Mouse (Mus musculus): ENCODE measurements around the gene Zfp866. TPM values are rescaled to one million over a fixed set of nuclear protein-coding genes. Genes with fewer than 3 reads are reported as not detected.

Gene Zfp866
- polyA plus RNA-seq, 1 experiment = 20.3 TPM

GRCm38 (mm10) chr8:69809820-69810219 lies 18.8 kb upstream of the Zfp866 start:
- no peaks in the 10 kb centered on the region for H3K4me1 ChIP-seq (ENCODE audit: control insufficient read depth, insufficient read depth, low read length)
- TF ChIP-seq CTCF (IDR thresholded peaks at IDR 0.05; ENCODE audit: extremely low read depth, insufficient read depth, low read length) = no peak
- no peak for TF ChIP-seq POLR2A (IDR thresholded peaks at IDR 0.05; ENCODE audit: extremely low read depth, insufficient read depth, low read length)
- H3K4me3 ChIP-seq (ENCODE audit: insufficient read depth, low read length) = no peak overlapping the region
- H3K27ac ChIP-seq (ENCODE audit: insufficient read depth, low read length) = no peak overlapping the region

- no peak for TF ChIP-seq CTCF (IDR thresholded peaks at IDR 0.05; ENCODE audit: extremely low read depth, insufficient read depth, low read length)
- TF ChIP-seq POLR2A (IDR thresholded peaks at IDR 0.05; ENCODE audit: extremely low read depth, insufficient read depth, low read length) = no peak
Measured at GRCm38 (mm10) chr8:69808864-69809403, 18.0 kb upstream of the Zfp866 start.

GRCm38 (mm10) chr8:69808094-69808863 lies 17.3 kb upstream of the Zfp866 start, which contains the start of gene Gmip:
TSS of gene Gmip (plus strand) at chr8:69808679.
- Histone ChIP-seq H3K4me3 (ENCODE audit: insufficient read depth, low read length) (peak within 1 kb of the TSS; percentile 31), H3K27ac (ENCODE audit: insufficient read depth, low read length) (no peak within 1 kb of the TSS), H3K4me1 (ENCODE audit: control insufficient read depth, insufficient read depth, low read length) (no peaks in the 10 kb centered on the region)
- TF ChIP-seq POLR2A (IDR thresholded peaks at IDR 0.05; ENCODE audit: extremely low read depth, insufficient read depth, low read length) (no peak; the same call in 1 of the 2 replicates), CTCF (IDR thresholded peaks at IDR 0.05; ENCODE audit: extremely low read depth, insufficient read depth, low read length) (no peak)

More at GRCm38 (mm10) chr8:69808864-69809403, 18.0 kb upstream of the Zfp866 start:
- Histone ChIP-seq H3K27ac (ENCODE audit: insufficient read depth, low read length) (no peak overlapping the region), H3K4me1 (ENCODE audit: control insufficient read depth, insufficient read depth, low read length) (no peaks in the 10 kb centered on the region), H3K4me3 (ENCODE audit: insufficient read depth, low read length) (peak overlapping the region; percentile 31)

GRCm38 (mm10) chr8:69807236-69807635 lies 16.3 kb upstream of the Zfp866 start:
- H3K4me1 ChIP-seq (ENCODE audit: control insufficient read depth, insufficient read depth, low read length) = no peaks in the 10 kb centered on the region
- no peak overlapping the region for H3K27ac ChIP-seq (ENCODE audit: insufficient read depth, low read length)
- H3K4me3 ChIP-seq (ENCODE audit: insufficient read depth, low read length) = no peak overlapping the region
- TF ChIP-seq POLR2A (IDR thresholded peaks at IDR 0.05; ENCODE audit: extremely low read depth, insufficient read depth, low read length) (no peak), CTCF (IDR thresholded peaks at IDR 0.05; ENCODE audit: extremely low read depth, insufficient read depth, low read length) (no peak)

- no peak overlapping the region for H3K27ac ChIP-seq (ENCODE audit: insufficient read depth, low read length)
- TF ChIP-seq POLR2A (IDR thresholded peaks at IDR 0.05; ENCODE audit: extremely low read depth, insufficient read depth, low read length) = no peak
- TF ChIP-seq CTCF (IDR thresholded peaks at IDR 0.05; ENCODE audit: extremely low read depth, insufficient read depth, low read length) = no peak
- no peaks in the 10 kb centered on the region for H3K4me1 ChIP-seq (ENCODE audit: control insufficient read depth, insufficient read depth, low read length)
- no peak overlapping the region for H3K4me3 ChIP-seq (ENCODE audit: insufficient read depth, low read length)
Measured at GRCm38 (mm10) chr8:69805491-69805890, 14.5 kb upstream of the Zfp866 start.

- Histone ChIP-seq H3K4me3 (ENCODE audit: insufficient read depth, low read length) (no peak overlapping the region), H3K27ac (ENCODE audit: insufficient read depth, low read length) (no peak overlapping the region), H3K4me1 (ENCODE audit: control insufficient read depth, insufficient read depth, low read length) (no peaks in the 10 kb centered on the region)
- TF ChIP-seq CTCF (IDR thresholded peaks at IDR 0.05; ENCODE audit: extremely low read depth, insufficient read depth, low read length) = no peak
- TF ChIP-seq POLR2A (IDR thresholded peaks at IDR 0.05; ENCODE audit: extremely low read depth, insufficient read depth, low read length) = no peak
Measured at GRCm38 (mm10) chr8:69805086-69805485, 14.1 kb upstream of the Zfp866 start.

- no peak for TF ChIP-seq CTCF (IDR thresholded peaks at IDR 0.05; ENCODE audit: extremely low read depth, insufficient read depth, low read length)
- no peak for TF ChIP-seq POLR2A (IDR thresholded peaks at IDR 0.05; ENCODE audit: extremely low read depth, insufficient read depth, low read length)
- Histone ChIP-seq H3K4me3 (ENCODE audit: insufficient read depth, low read length) (no peak overlapping the region), H3K27ac (ENCODE audit: insufficient read depth, low read length) (no peak overlapping the region), H3K4me1 (ENCODE audit: control insufficient read depth, insufficient read depth, low read length) (no peaks in the 10 kb centered on the region)
Measured at GRCm38 (mm10) chr8:69804537-69804936, 13.6 kb upstream of the Zfp866 start.

DNA sequence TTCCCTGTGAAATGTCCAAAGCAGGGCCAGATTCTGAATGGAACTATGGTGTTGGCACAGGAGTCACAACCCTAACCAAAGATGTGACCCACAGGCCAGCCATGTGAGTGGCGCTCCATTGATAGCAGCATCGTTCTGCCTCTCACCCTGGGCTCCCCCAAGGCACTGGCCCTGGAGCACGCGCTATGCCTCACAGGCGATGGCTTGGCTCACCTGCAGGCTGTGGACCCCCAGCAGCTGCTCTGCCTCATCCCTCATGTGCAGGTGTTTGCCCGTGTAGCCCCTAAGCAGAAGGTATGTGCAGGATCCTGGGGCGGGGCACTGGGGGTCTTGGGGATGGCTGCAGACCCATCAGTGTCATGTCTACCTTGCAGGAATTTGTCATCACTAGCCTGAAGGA lies 12.4 kb upstream of the Zfp866 start:
- Histone ChIP-seq H3K27ac (ENCODE audit: insufficient read depth, low read length) (no peak overlapping the region), H3K4me3 (ENCODE audit: insufficient read depth, low read length) (no peak overlapping the region), H3K4me1 (ENCODE audit: control insufficient read depth, insufficient read depth, low read length) (no peaks in the 10 kb centered on the region)
- no peak for TF ChIP-seq CTCF (IDR thresholded peaks at IDR 0.05; ENCODE audit: extremely low read depth, insufficient read depth, low read length)

DNA sequence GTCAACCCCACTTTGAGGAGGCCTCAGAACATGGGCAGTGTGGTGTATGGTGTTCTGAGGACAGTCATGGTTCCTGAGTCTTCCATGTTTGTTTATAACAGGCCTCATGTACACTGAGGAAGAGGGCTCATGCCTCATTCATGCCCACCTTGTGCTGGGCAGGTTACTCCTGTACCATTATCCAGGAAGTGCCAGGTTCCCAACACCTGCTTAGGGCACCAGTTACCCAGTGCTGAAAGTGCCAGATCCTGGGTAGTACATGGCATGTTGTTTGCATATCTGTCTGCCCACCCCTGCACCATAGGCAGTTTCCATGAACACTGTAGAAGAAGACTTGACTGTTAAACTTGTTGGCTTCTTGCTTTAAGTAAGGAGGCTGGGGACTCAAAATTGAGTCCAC lies 11.2 kb upstream of the Zfp866 start:
- no peak overlapping the region for H3K27ac ChIP-seq (ENCODE audit: insufficient read depth, low read length)
- H3K4me3 ChIP-seq (ENCODE audit: insufficient read depth, low read length) = no peak overlapping the region
- no peaks in the 10 kb centered on the region for H3K4me1 ChIP-seq (ENCODE audit: control insufficient read depth, insufficient read depth, low read length)
- no peak for TF ChIP-seq CTCF (IDR thresholded peaks at IDR 0.05; ENCODE audit: extremely low read depth, insufficient read depth, low read length)

DNA sequence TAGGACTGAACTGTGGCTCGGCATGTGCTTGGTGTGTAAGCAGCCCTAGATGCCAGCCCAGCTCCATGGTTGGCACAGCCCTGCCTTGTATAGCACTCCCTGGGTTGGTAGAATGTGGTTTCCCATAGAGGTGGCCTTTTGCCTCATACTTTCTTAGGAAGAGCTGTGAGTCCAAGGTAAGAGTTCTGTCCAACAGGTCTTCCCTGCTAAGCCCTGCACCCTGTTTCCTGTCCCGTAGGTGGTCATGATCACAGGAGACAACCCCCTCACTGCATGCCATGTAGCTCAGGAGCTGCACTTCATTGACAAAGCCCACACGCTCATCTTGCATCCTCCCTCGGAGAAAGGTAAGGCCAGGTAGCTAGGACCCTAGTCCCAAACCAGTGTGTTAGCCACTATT lies 10.8 kb upstream of the Zfp866 start:
- Histone ChIP-seq H3K4me3 (ENCODE audit: insufficient read depth, low read length) (no peak overlapping the region), H3K4me1 (ENCODE audit: control insufficient read depth, insufficient read depth, low read length) (no peaks in the 10 kb centered on the region), H3K27ac (ENCODE audit: insufficient read depth, low read length) (no peak overlapping the region)
- TF ChIP-seq POLR2A (IDR thresholded peaks at IDR 0.05; ENCODE audit: extremely low read depth, insufficient read depth, low read length) (no peak), CTCF (IDR thresholded peaks at IDR 0.05; ENCODE audit: extremely low read depth, insufficient read depth, low read length) (no peak)

All from cortical plate, adult 2 months (tissue).